Mouse (Mus musculus): ENCODE measurements around the gene Odf3l2. TPM values are rescaled to one million over a fixed set of nuclear protein-coding genes. Genes with fewer than 3 reads are reported as not detected.

The Odf3l2 gene
- polyA plus RNA-seq, 1 experiment, result not detected

GRCm38 (mm10) chr10:79609276-79609675 is 36.3 kb downstream of the Odf3l2 start:
- H3K79me2 ChIP-seq (ENCODE audit: control insufficient read depth, insufficient read depth), result no peaks in the 10 kb centered on the region
- H3K36me3 ChIP-seq (ENCODE audit: control insufficient read depth, insufficient read depth), result no peaks in the 10 kb centered on the region
- no peaks in the 10 kb centered on the region for H3K79me3 ChIP-seq (ENCODE audit: low read depth)
- peaks cover 56% of the 10 kb centered on the region for H3K27me3 ChIP-seq (ENCODE audit: control insufficient read depth, insufficient read depth, insufficient read length)
- no peak overlapping the region for H3ac ChIP-seq (ENCODE audit: control insufficient read depth, insufficient read length, low read depth)
- H3K4me3 ChIP-seq (ENCODE audit: insufficient read depth, poor library complexity, severe bottlenecking), result no peak overlapping the region
- TF ChIP-seq FOSL1 (IDR thresholded peaks at IDR 0.05; ENCODE audit: insufficient read depth, low read length, poor library complexity, severe bottlenecking) (no peak), CEBPB (IDR thresholded peaks at IDR 0.05; ENCODE audit: low read depth) (no peak), MYOG (IDR thresholded peaks at IDR 0.05; ENCODE audit: control insufficient read depth, extremely low read depth, insufficient read length) (no peak), MYOD1 (IDR thresholded peaks at IDR 0.05; ENCODE audit: control insufficient read depth, insufficient read length, low read depth) (no peak), CTCF (IDR thresholded peaks at IDR 0.05; ENCODE audit: control insufficient read depth, insufficient read depth, insufficient read length) (no peak), MAX (IDR thresholded peaks at IDR 0.05) (no peak), USF1 (IDR thresholded peaks at IDR 0.05; ENCODE audit: low read depth) (no peak)

- H3K79me2 ChIP-seq (ENCODE audit: control insufficient read depth, insufficient read depth), result no peaks in the 10 kb centered on the region
- peaks cover 46% of the 10 kb centered on the region for H3K27me3 ChIP-seq (ENCODE audit: control insufficient read depth, insufficient read depth, insufficient read length)
- H3ac ChIP-seq (ENCODE audit: control insufficient read depth, insufficient read length, low read depth), result no peak overlapping the region
- H3K4me3 ChIP-seq (ENCODE audit: insufficient read depth, poor library complexity, severe bottlenecking), result no peak overlapping the region
- TF ChIP-seq CEBPB (IDR thresholded peaks at IDR 0.05; ENCODE audit: low read depth), result no peak
- TF ChIP-seq CTCF (IDR thresholded peaks at IDR 0.05; ENCODE audit: control insufficient read depth, insufficient read depth, insufficient read length), result no peak
- no peaks in the 10 kb centered on the region for H3K36me3 ChIP-seq (ENCODE audit: control insufficient read depth, insufficient read depth)
- H3K79me3 ChIP-seq (ENCODE audit: low read depth), result no peaks in the 10 kb centered on the region
Measured at GRCm38 (mm10) chr10:79607892-79608291, 37.6 kb downstream of the Odf3l2 start.

GRCm38 (mm10) chr10:79606537-79606936 is 39.0 kb downstream of the Odf3l2 start:
- no peaks in the 10 kb centered on the region for H3K79me2 ChIP-seq (ENCODE audit: control insufficient read depth, insufficient read depth)
- H3K27me3 ChIP-seq (ENCODE audit: control insufficient read depth, insufficient read depth, insufficient read length), result peaks cover 34% of the 10 kb centered on the region
- no peak overlapping the region for H3K4me3 ChIP-seq (ENCODE audit: insufficient read depth, poor library complexity, severe bottlenecking)
- H3K36me3 ChIP-seq (ENCODE audit: control insufficient read depth, insufficient read depth), result no peaks in the 10 kb centered on the region
- H3ac ChIP-seq (ENCODE audit: control insufficient read depth, insufficient read length, low read depth), result no peak overlapping the region
- no peaks in the 10 kb centered on the region for H3K79me3 ChIP-seq (ENCODE audit: low read depth)
- no peak for TF ChIP-seq MYOG (IDR thresholded peaks at IDR 0.05; ENCODE audit: control insufficient read depth, extremely low read depth, insufficient read length)

GRCm38 (mm10) chr10:79597936-79598230 is 47.7 kb downstream of the Odf3l2 start:
- Histone ChIP-seq H3ac (ENCODE audit: control insufficient read depth, insufficient read length, low read depth) (no peak overlapping the region), H3K79me3 (ENCODE audit: low read depth) (no peaks in the 10 kb centered on the region), H3K27me3 (ENCODE audit: control insufficient read depth, insufficient read depth, insufficient read length) (peaks cover 55% of the 10 kb centered on the region), H3K36me3 (ENCODE audit: control insufficient read depth, insufficient read depth) (no peaks in the 10 kb centered on the region), H3K79me2 (ENCODE audit: control insufficient read depth, insufficient read depth) (no peaks in the 10 kb centered on the region), H3K4me3 (ENCODE audit: insufficient read depth, poor library complexity, severe bottlenecking) (no peak overlapping the region)
- TF ChIP-seq MAX (IDR thresholded peaks at IDR 0.05) (no peak), CEBPB (IDR thresholded peaks at IDR 0.05; ENCODE audit: low read depth) (no peak), CTCF (IDR thresholded peaks at IDR 0.05; ENCODE audit: control insufficient read depth, insufficient read depth, insufficient read length) (no peak), FOSL1 (IDR thresholded peaks at IDR 0.05; ENCODE audit: insufficient read depth, low read length, poor library complexity, severe bottlenecking) (no peak), MYOD1 (IDR thresholded peaks at IDR 0.05; ENCODE audit: control insufficient read depth, insufficient read length, low read depth) (no peak), USF1 (IDR thresholded peaks at IDR 0.05; ENCODE audit: low read depth) (no peak), MYOG (IDR thresholded peaks at IDR 0.05; ENCODE audit: control insufficient read depth, extremely low read depth, insufficient read length) (no peak)

- Histone ChIP-seq H3K36me3 (ENCODE audit: control insufficient read depth, insufficient read depth) (no peaks in the 10 kb centered on the region), H3ac (ENCODE audit: control insufficient read depth, insufficient read length, low read depth) (no peak overlapping the region), H3K79me2 (ENCODE audit: control insufficient read depth, insufficient read depth) (no peaks in the 10 kb centered on the region), H3K27me3 (ENCODE audit: control insufficient read depth, insufficient read depth, insufficient read length) (peaks cover 55% of the 10 kb centered on the region), H3K4me3 (ENCODE audit: insufficient read depth, poor library complexity, severe bottlenecking) (no peak overlapping the region), H3K79me3 (ENCODE audit: low read depth) (no peaks in the 10 kb centered on the region)
- TF ChIP-seq MAX (IDR thresholded peaks at IDR 0.05) (no peak), MYOG (IDR thresholded peaks at IDR 0.05; ENCODE audit: control insufficient read depth, extremely low read depth, insufficient read length) (no peak), MYOD1 (IDR thresholded peaks at IDR 0.05; ENCODE audit: control insufficient read depth, insufficient read length, low read depth) (no peak)
Measured at GRCm38 (mm10) chr10:79597051-79597935, 48.2 kb downstream of the Odf3l2 start.

GRCm38 (mm10) chr10:79595590-79595929 is 50.0 kb downstream of the Odf3l2 start:
- no peaks in the 10 kb centered on the region for H3K79me2 ChIP-seq (ENCODE audit: control insufficient read depth, insufficient read depth)
- no peak for TF ChIP-seq CEBPB (IDR thresholded peaks at IDR 0.05; ENCODE audit: low read depth)
- no peak for TF ChIP-seq MYOD1 (IDR thresholded peaks at IDR 0.05; ENCODE audit: control insufficient read depth, insufficient read length, low read depth)
- TF ChIP-seq MAX (IDR thresholded peaks at IDR 0.05), result no peak
- no peak for TF ChIP-seq MYOG (IDR thresholded peaks at IDR 0.05; ENCODE audit: control insufficient read depth, extremely low read depth, insufficient read length)
- no peak for TF ChIP-seq FOSL1 (IDR thresholded peaks at IDR 0.05; ENCODE audit: insufficient read depth, low read length, poor library complexity, severe bottlenecking)
- no peak for TF ChIP-seq USF1 (IDR thresholded peaks at IDR 0.05; ENCODE audit: low read depth)
- TF ChIP-seq CTCF (IDR thresholded peaks at IDR 0.05; ENCODE audit: control insufficient read depth, insufficient read depth, insufficient read length), result no peak
- H3ac ChIP-seq (ENCODE audit: control insufficient read depth, insufficient read length, low read depth), result no peak overlapping the region
- H3K27me3 ChIP-seq (ENCODE audit: control insufficient read depth, insufficient read depth, insufficient read length), result peaks cover 50% of the 10 kb centered on the region
- H3K79me3 ChIP-seq (ENCODE audit: low read depth), result no peaks in the 10 kb centered on the region
- H3K4me3 ChIP-seq (ENCODE audit: insufficient read depth, poor library complexity, severe bottlenecking), result no peak overlapping the region
- no peaks in the 10 kb centered on the region for H3K36me3 ChIP-seq (ENCODE audit: control insufficient read depth, insufficient read depth)
